Mouse (Mus musculus) embryonic facial prominence, embryonic 10.5 days (tissue): ENCODE measurements at regions not wholly inside any gene's neighbourhood (a gene's known extent, or its start where the extent isn't known, plus 50 kb on each side); places are given as distances from the start of the nearest gene placed in this dataset.

Experiments used
- DNase-seq: peaks from one replicate; pipeline ENCODE4 v3.0.0-alpha.2; 2017; ENCODE audit warnings: low spot score
- H3K27ac ChIP-seq: fragments of 300-500 bp; sonication (generic); replicated peaks from 2 replicates; pipeline ENCODE4 v1.5.1; 2016; ENCODE audit warnings: mild to moderate bottlenecking
- H3K27me3 ChIP-seq: fragments of 300-500 bp; sonication (generic); replicated peaks from 2 replicates; pipeline ENCODE4 v1.6.1; 2016; ENCODE audit warnings: low read depth, mild to moderate bottlenecking; ENCODE audit not compliant: poor library complexity, severe bottlenecking
- H3K36me3 ChIP-seq: fragments of 300-500 bp; sonication (generic); replicated peaks from 2 replicates; pipeline ENCODE4 v1.6.1; 2016; ENCODE audit warnings: mild to moderate bottlenecking, moderate library complexity
- H3K4me1 ChIP-seq: fragments of 300-500 bp; sonication (generic); 2 replicates; pipeline ENCODE4 v1.6.1; 2016
- H3K4me3 ChIP-seq: fragments of 300-500 bp; sonication (generic); 2 replicates; pipeline ENCODE4 v1.5.1; 2016; ENCODE audit warnings: mild to moderate bottlenecking, moderate library complexity
- H3K9me3 ChIP-seq: fragments of 300-500 bp; sonication (generic); 2 replicates; pipeline ENCODE4 v1.6.1; 2016; ENCODE audit warnings: mild to moderate bottlenecking
- WGBS: fragments of 180-500 bp; shearing (Covaris S2); methylation state at CpG from one replicate; pipeline ENCODE4 v1.1.7; 2016; 5-methylcytosine and 5-hydroxymethylcytosine counted together

GRCm38 (mm10) chr11:114291258-114291657, 224.4 kb upstream of the Sdk2 start:
- H3K4me3 ChIP-seq: no peak overlapping the region
- WGBS: 92% methylated on average over 5 of the region's 5 CpGs

GRCm38 (mm10) chr11:114289946-114290345, 223.1 kb upstream of the Sdk2 start:
- Histone ChIP-seq H3K4me1 (peaks cover 10% of the 10 kb centered on the region), H3K9me3 (no peaks in the 10 kb centered on the region), H3K27me3 (no peaks in the 10 kb centered on the region), H3K36me3 (no peaks in the 10 kb centered on the region), H3K4me3 (no peak overlapping the region), H3K27ac (no peak overlapping the region)
- whole genome bisulfite sequencing: 74% methylated on average over 1 of the region's 1 CpGs
- DNase-seq: no peak

More at GRCm38 (mm10) chr11:114291258-114291657, 224.4 kb upstream of the Sdk2 start:
- no peak overlapping the region for H3K27ac ChIP-seq
- H3K4me1 ChIP-seq: peaks cover 10% of the 10 kb centered on the region
- DNase-seq: no peak
- H3K27me3 ChIP-seq: no peaks in the 10 kb centered on the region
- no peaks in the 10 kb centered on the region for H3K36me3 ChIP-seq
- no peaks in the 10 kb centered on the region for H3K9me3 ChIP-seq

GRCm38 (mm10) chr11:114284820-114285666, 218.2 kb upstream of the Sdk2 start:
- Histone ChIP-seq H3K4me3 (no peak overlapping the region), H3K4me1 (peaks cover 21% of the 10 kb centered on the region), H3K36me3 (no peaks in the 10 kb centered on the region), H3K27me3 (no peaks in the 10 kb centered on the region; the same call in none of the 2 replicates), H3K27ac (no peak overlapping the region), H3K9me3 (no peaks in the 10 kb centered on the region)
- no peak for DNase-seq
- 84% methylated on average over 20 of the region's 20 CpGs for WGBS

GRCm38 (mm10) chr11:114283208-114283607, 216.4 kb upstream of the Sdk2 start:
- WGBS: 43% methylated on average over 5 of the region's 5 CpGs
- no peaks in the 10 kb centered on the region for H3K9me3 ChIP-seq
- peaks cover 25% of the 10 kb centered on the region for H3K4me1 ChIP-seq
- no peak overlapping the region for H3K27ac ChIP-seq
- H3K27me3 ChIP-seq: no peaks in the 10 kb centered on the region; the same call in none of the 2 replicates
- no peaks in the 10 kb centered on the region for H3K36me3 ChIP-seq
- H3K4me3 ChIP-seq: no peak overlapping the region
- peak; percentile 32 for DNase-seq

GRCm38 (mm10) chr11:114282566-114282965, 215.7 kb upstream of the Sdk2 start:
- 74% methylated on average over 5 of the region's 5 CpGs for WGBS
- no peak for DNase-seq
- no peaks in the 10 kb centered on the region for H3K9me3 ChIP-seq
- H3K27me3 ChIP-seq: no peaks in the 10 kb centered on the region; the same call in none of the 2 replicates
- H3K4me3 ChIP-seq: no peak overlapping the region
- no peaks in the 10 kb centered on the region for H3K36me3 ChIP-seq
- H3K27ac ChIP-seq: no peak overlapping the region
- H3K4me1 ChIP-seq: peaks cover 28% of the 10 kb centered on the region

GRCm38 (mm10) chr11:114281846-114282245, 215.0 kb upstream of the Sdk2 start:
- Histone ChIP-seq H3K4me1 (peaks cover 23% of the 10 kb centered on the region), H3K9me3 (no peaks in the 10 kb centered on the region), H3K27me3 (no peaks in the 10 kb centered on the region; the same call in none of the 2 replicates), H3K36me3 (no peaks in the 10 kb centered on the region), H3K4me3 (no peak overlapping the region), H3K27ac (no peak overlapping the region)
- WGBS: 86% methylated on average over 9 of the region's 9 CpGs
- DNase-seq: no peak

- Histone ChIP-seq H3K9me3 (no peaks in the 10 kb centered on the region), H3K4me3 (no peak overlapping the region), H3K36me3 (no peaks in the 10 kb centered on the region), H3K27me3 (no peaks in the 10 kb centered on the region; the same call in none of the 2 replicates), H3K27ac (no peak overlapping the region), H3K4me1 (peaks cover 23% of the 10 kb centered on the region)
- 82% methylated on average over 14 of the region's 14 CpGs for WGBS
- DNase-seq: no peak
Measured at GRCm38 (mm10) chr11:114281041-114281695, 214.3 kb upstream of the Sdk2 start.

- Histone ChIP-seq H3K27ac (no peak overlapping the region), H3K9me3 (no peaks in the 10 kb centered on the region), H3K27me3 (no peaks in the 10 kb centered on the region; the same call in 1 of the 2 replicates), H3K36me3 (no peaks in the 10 kb centered on the region), H3K4me3 (no peak overlapping the region), H3K4me1 (peaks cover 21% of the 10 kb centered on the region)
- 92% methylated on average over 26 of the region's 26 CpGs for WGBS
- no peak for DNase-seq
Measured at GRCm38 (mm10) chr11:114277513-114278304, 210.9 kb upstream of the Sdk2 start.

- Histone ChIP-seq H3K4me1 (no peaks in the 10 kb centered on the region), H3K36me3 (no peaks in the 10 kb centered on the region)
- 90% methylated on average over 10 of the region's 10 CpGs for WGBS
Measured at GRCm38 (mm10) chr11:114270358-114271072, 203.7 kb upstream of the Sdk2 start.

GRCm38 (mm10) chr11:114261959-114262358, 195.1 kb upstream of the Sdk2 start:
- Histone ChIP-seq H3K27ac (no peak overlapping the region), H3K4me1 (no peaks in the 10 kb centered on the region), H3K27me3 (no peaks in the 10 kb centered on the region), H3K9me3 (no peaks in the 10 kb centered on the region), H3K36me3 (no peaks in the 10 kb centered on the region), H3K4me3 (no peak overlapping the region)
- 58% methylated on average over 4 of the region's 4 CpGs for WGBS
- DNase-seq: no peak

More at GRCm38 (mm10) chr11:114270358-114271072, 203.7 kb upstream of the Sdk2 start:
- no peaks in the 10 kb centered on the region for H3K27me3 ChIP-seq
- H3K4me3 ChIP-seq: no peak overlapping the region
- no peak for DNase-seq
- H3K9me3 ChIP-seq: no peaks in the 10 kb centered on the region
- H3K27ac ChIP-seq: no peak overlapping the region

GRCm38 (mm10) chr11:114258218-114258617, 191.4 kb upstream of the Sdk2 start:
- Histone ChIP-seq H3K27ac (no peak overlapping the region), H3K4me1 (peaks cover 8% of the 10 kb centered on the region), H3K27me3 (no peaks in the 10 kb centered on the region), H3K36me3 (no peaks in the 10 kb centered on the region), H3K9me3 (no peaks in the 10 kb centered on the region), H3K4me3 (no peak overlapping the region)
- 88% methylated on average over 9 of the region's 9 CpGs for WGBS
- DNase-seq: no peak

- Histone ChIP-seq H3K4me3 (no peak overlapping the region), H3K4me1 (peaks cover 13% of the 10 kb centered on the region), H3K27ac (no peak overlapping the region; the same call in 1 of the 2 replicates), H3K9me3 (no peaks in the 10 kb centered on the region), H3K27me3 (no peaks in the 10 kb centered on the region; the same call in 1 of the 2 replicates), H3K36me3 (no peaks in the 10 kb centered on the region)
- 71% methylated on average over 6 of the region's 6 CpGs for WGBS
- DNase-seq: no peak
Measured at GRCm38 (mm10) chr11:114257756-114258155, 190.9 kb upstream of the Sdk2 start.
